Mouse (Mus musculus): ENCODE data around the gene Ccdc85a.

- TF ChIP-seq GATA1 (IDR thresholded peaks at IDR 0.05; ENCODE audit: borderline replicate concordance, low read length) (no peak), FLI1 (IDR thresholded peaks at IDR 0.05; ENCODE audit: low read length) (no peak)
Observed at GRCm38 (mm10) chr11:28365929-28366244, 218.2 kb downstream of the Ccdc85a start.
